Mouse (Mus musculus) intestine, embryonic 15.5 days (tissue): Measurements from ENCODE around the gene Aspdh. TPM values are rescaled to one million over a fixed set of nuclear protein-coding genes. Genes with fewer than 3 reads are reported as not detected.

Source experiments
- ATAC-seq: fragments of 200-750 bp; cut with Nextera tagmentation; 2 replicates; pipeline ENCODE4 v1.8.0; 2017; ENCODE audit warnings: moderate TSS enrichment, moderate library complexity
- H3K27ac ChIP-seq: fragments of 300-500 bp; sonication (generic); 2 replicates; pipeline ENCODE4 v1.5.1; 2015; ENCODE audit warnings: mild to moderate bottlenecking, inconsistent platforms
- H3K27me3 ChIP-seq: fragments of 300-500 bp; sonication (generic); replicated peaks from 2 replicates; pipeline ENCODE4 v1.6.1; 2015; ENCODE audit warnings: inconsistent platforms
- H3K36me3 ChIP-seq: fragments of 300-500 bp; sonication (generic); 2 replicates; pipeline ENCODE4 v1.6.1; 2015; ENCODE audit warnings: inconsistent platforms
- H3K4me1 ChIP-seq: fragments of 300-500 bp; sonication (generic); replicated peaks from 2 replicates; pipeline ENCODE4 v1.6.1; 2015; ENCODE audit warnings: inconsistent platforms
- H3K4me2 ChIP-seq: fragments of 300-500 bp; sonication (generic); replicated peaks from 2 replicates; pipeline ENCODE4 v1.6.1; 2015; ENCODE audit warnings: mild to moderate bottlenecking, inconsistent platforms
- H3K4me3 ChIP-seq: fragments of 300-500 bp; sonication (generic); replicated peaks from 2 replicates; pipeline ENCODE4 v1.5.1; 2015; ENCODE audit warnings: inconsistent platforms
- H3K9ac ChIP-seq: fragments of 300-500 bp; sonication (generic); 2 replicates; pipeline ENCODE4 v1.6.1; 2015; ENCODE audit warnings: inconsistent platforms
- H3K9me3 ChIP-seq: fragments of 300-500 bp; sonication (generic); 2 replicates; pipeline ENCODE4 v1.6.1; 2016; ENCODE audit warnings: inconsistent platforms
- WGBS: fragments of 180-500 bp; shearing (Covaris S2); methylation state at CpG from one replicate; pipeline ENCODE4 v1.1.7; 2015; 5-methylcytosine and 5-hydroxymethylcytosine counted together
- polyA plus RNA-seq: library from polyadenylated mRNA; unstranded; fragments of >200 nt; fragmentation: Nextera tagmentation; extraction: Ambion mirVana; gene quantifications from 2 replicates; pipeline ENCODE4 v1.2.1, GENCODE M21; 2015

The Aspdh gene
- polyA plus RNA-seq, 1 experiment from 2014 or later = 0.70 TPM

- H3K4me2 ChIP-seq = peak overlapping the region; percentile 94
- peak overlapping the region; percentile 75 for H3K9ac ChIP-seq
- H3K27ac ChIP-seq = peak overlapping the region; percentile 95
- no peak for ATAC-seq
- H3K4me3 ChIP-seq = peak overlapping the region; percentile 83
- WGBS = under 1% methylated on average over 26 of the region's 26 CpGs
- no peaks in the 10 kb centered on the region for H3K27me3 ChIP-seq
- H3K9me3 ChIP-seq = no peaks in the 10 kb centered on the region
- peaks cover 17% of the 10 kb centered on the region for H3K4me1 ChIP-seq
- peaks cover 14% of the 10 kb centered on the region; the same call in 1 of the 2 replicates for H3K36me3 ChIP-seq
These were observed 31.5 kb downstream of the Aspdh start for GRCm38 (mm10) chr7:44496771-44497109.

- ATAC-seq = no peak
- Histone ChIP-seq H3K27ac (no peak overlapping the region), H3K9ac (no peak overlapping the region), H3K36me3 (0 out of 2 replicates have a peak, but pooled peaks cover 7% of the 10 kb centered on the region), H3K4me2 (peak overlapping the region; percentile 94), H3K4me1 (peaks cover 17% of the 10 kb centered on the region), H3K27me3 (no peaks in the 10 kb centered on the region), H3K4me3 (peak overlapping the region; percentile 83; the same call in 1 of the 2 replicates), H3K9me3 (no peaks in the 10 kb centered on the region)
- WGBS = 76% methylated on average over 10 of the region's 10 CpGs
These were observed 32.3 kb downstream of the Aspdh start for GRCm38 (mm10) chr7:44497361-44498055.

GRCm38 (mm10) chr7:44498922-44499321 lies 33.7 kb downstream of the Aspdh start:
- Histone ChIP-seq H3K27ac (no peak overlapping the region), H3K9me3 (no peaks in the 10 kb centered on the region), H3K36me3 (no peaks in the 10 kb centered on the region), H3K4me1 (peaks cover 17% of the 10 kb centered on the region), H3K4me2 (no peak overlapping the region), H3K9ac (no peak overlapping the region), H3K4me3 (no peak overlapping the region), H3K27me3 (no peaks in the 10 kb centered on the region)
- 74% methylated on average over 1 of the region's 1 CpGs for WGBS
- no peak for ATAC-seq

GRCm38 (mm10) chr7:44500046-44500445 lies 34.9 kb downstream of the Aspdh start:
- H3K4me2 ChIP-seq = no peak overlapping the region
- H3K27me3 ChIP-seq = no peaks in the 10 kb centered on the region
- no peaks in the 10 kb centered on the region for H3K9me3 ChIP-seq
- WGBS = 36% methylated on average over 20 of the region's 20 CpGs
- H3K4me1 ChIP-seq = peaks cover 12% of the 10 kb centered on the region
- H3K27ac ChIP-seq = no peak overlapping the region
- ATAC-seq = no peak
- no peak overlapping the region for H3K9ac ChIP-seq
- no peak overlapping the region for H3K4me3 ChIP-seq
- no peaks in the 10 kb centered on the region for H3K36me3 ChIP-seq

GRCm38 (mm10) chr7:44501563-44502115 lies 36.4 kb downstream of the Aspdh start:
- Histone ChIP-seq H3K27ac (no peak overlapping the region), H3K36me3 (no peaks in the 10 kb centered on the region), H3K9ac (no peak overlapping the region), H3K4me1 (peaks cover 4% of the 10 kb centered on the region; the same call in 1 of the 2 replicates), H3K9me3 (no peaks in the 10 kb centered on the region), H3K27me3 (no peaks in the 10 kb centered on the region), H3K4me3 (no peak overlapping the region), H3K4me2 (no peak overlapping the region)
- 38% methylated on average over 5 of the region's 5 CpGs for WGBS
- ATAC-seq = no peak

GRCm38 (mm10) chr7:44507491-44507890 lies 42.3 kb downstream of the Aspdh start:
- no peak overlapping the region for H3K9ac ChIP-seq
- no peak overlapping the region for H3K27ac ChIP-seq
- H3K4me3 ChIP-seq = no peak overlapping the region
- no peaks in the 10 kb centered on the region for H3K36me3 ChIP-seq
- H3K4me2 ChIP-seq = no peak overlapping the region
- 0 out of 2 replicates have a peak, but pooled peaks cover 4% of the 10 kb centered on the region for H3K27me3 ChIP-seq
- no peaks in the 10 kb centered on the region for H3K4me1 ChIP-seq
- ATAC-seq = no peak
- H3K9me3 ChIP-seq = no peaks in the 10 kb centered on the region

Other genes with a start within 250 kb of the Aspdh start
- not detected in 2 replicates for gene Klk1b5, start 249.4 kb upstream of the Aspdh start, polyA plus RNA-seq
- gene Klk1, start 240.0 kb upstream of the Aspdh start, polyA plus RNA-seq = 13.1 and 30.8 TPM in 2 replicates
- not detected in 2 replicates for gene Gm36864, start 229.2 kb upstream of the Aspdh start, polyA plus RNA-seq
- gene 1700028J19Rik, start 218.7 kb upstream of the Aspdh start, polyA plus RNA-seq = 1.3 and 1.6 TPM in 2 replicates
- gene 2410002F23Rik, start 218.7 kb upstream of the Aspdh start, polyA plus RNA-seq = 124 and 127 TPM in 2 replicates
- not detected in 2 replicates for gene Acp4, start 208.0 kb upstream of the Aspdh start, polyA plus RNA-seq
- not detected in 2 replicates for gene Gm15517, start 203.9 kb upstream of the Aspdh start, polyA plus RNA-seq
- gene Clec11a, start 158.5 kb upstream of the Aspdh start, polyA plus RNA-seq = 7.2 and 8.0 TPM in 2 replicates
- gene Shank1, start 155.1 kb upstream of the Aspdh start, polyA plus RNA-seq = 1.7 and 1.9 TPM in 2 replicates
- 0.90 and 1.9 TPM in 2 replicates for gene Syt3, start 81.3 kb upstream of the Aspdh start, polyA plus RNA-seq
- gene 1700008O03Rik, start 79.6 kb upstream of the Aspdh start, polyA plus RNA-seq = 0.48 and 0.99 TPM in 2 replicates
- gene Lrrc4b, start 36.4 kb upstream of the Aspdh start, polyA plus RNA-seq = 0.82 and 0.86 TPM in 2 replicates
- 76.0 and 87.3 TPM in 2 replicates for gene Josd2, start 2.6 kb downstream of the Aspdh start, polyA plus RNA-seq
- 97.0 and 102 TPM in 2 replicates for gene Emc10, start 31.1 kb downstream of the Aspdh start, polyA plus RNA-seq
- 6.5 and 9.2 TPM in 2 replicates for gene Fam71e1, start 31.2 kb downstream of the Aspdh start, polyA plus RNA-seq
- gene Mybpc2, start 59.3 kb downstream of the Aspdh start, polyA plus RNA-seq = 0.14 and 0.36 TPM in 2 replicates
- 0.25 and 0.43 TPM in 2 replicates for gene Spib, start 66.7 kb downstream of the Aspdh start, polyA plus RNA-seq
- 72.0 and 76.0 TPM in 2 replicates for gene Pold1, start 83.5 kb downstream of the Aspdh start, polyA plus RNA-seq
- gene Nr1h2, start 88.6 kb downstream of the Aspdh start, polyA plus RNA-seq = 66.3 and 69.5 TPM in 2 replicates
- gene Napsa, start 107.0 kb downstream of the Aspdh start, polyA plus RNA-seq = 3.1 and 3.6 TPM in 2 replicates
- gene Kcnc3, start 125.3 kb downstream of the Aspdh start, polyA plus RNA-seq = 0.27 and 0.36 TPM in 2 replicates
- gene Myh14, start 205.5 kb downstream of the Aspdh start, polyA plus RNA-seq = 68.4 and 74.3 TPM in 2 replicates
- not detected in 2 replicates for gene Izumo2, start 243.4 kb downstream of the Aspdh start, polyA plus RNA-seq